Mouse (Mus musculus): ENCODE measurements around the gene Rbm8a.
"Not testable (repeated sequence)": the region's sequence is repeated elsewhere in the genome, so short reads cannot be mapped to it uniquely, and the experiment has no call there.

The Rbm8a gene

GRCm38 (mm10) chr3:96606007-96606406 is 23.7 kb upstream of the Rbm8a start:
- not testable (repeated sequence) for DNase-seq (ENCODE audit: low spot score)

- no peak for DNase-seq (ENCODE audit: low spot score)
Measured at GRCm38 (mm10) chr3:96606618-96607017, 23.1 kb upstream of the Rbm8a start.

DNA sequence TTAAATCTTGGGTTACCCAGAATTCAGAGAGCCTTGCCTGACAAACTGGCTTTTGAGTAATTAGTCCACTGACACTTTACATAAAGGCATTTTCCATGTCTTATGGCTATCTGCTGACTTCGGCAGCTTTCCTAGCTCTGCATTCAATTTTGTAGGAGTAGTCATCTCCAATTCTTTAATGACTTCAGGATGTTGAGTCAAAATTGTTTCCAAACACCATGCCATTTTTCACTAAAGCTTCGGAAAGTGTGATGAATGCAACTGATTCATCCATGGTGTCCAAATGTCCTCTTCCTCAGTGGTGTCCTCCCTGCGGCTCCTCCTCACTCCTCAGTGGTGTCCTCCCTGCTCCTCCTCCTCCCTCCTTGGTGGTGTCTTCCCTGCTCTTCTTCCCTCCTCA is 11.8 kb upstream of the Rbm8a start:
- no peak for DNase-seq (ENCODE audit: low spot score)

DNA sequence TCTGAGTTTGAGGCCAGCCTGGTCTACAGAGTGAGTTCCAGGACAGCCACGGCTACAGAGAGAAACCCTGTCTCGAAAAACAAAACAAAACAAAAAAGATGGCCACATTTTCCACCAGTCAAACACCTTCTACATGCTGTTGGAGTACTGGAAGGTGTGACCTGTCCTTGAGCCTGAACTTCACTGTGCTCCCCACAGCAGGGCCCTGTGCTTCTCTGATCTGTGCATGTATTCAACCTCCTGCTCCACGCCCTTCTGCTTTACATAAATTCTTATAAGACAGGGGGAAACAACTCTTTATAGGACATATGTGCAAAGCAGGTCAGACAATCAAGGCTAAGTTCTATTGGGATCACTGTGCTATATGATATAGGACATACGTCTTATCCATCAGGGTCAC is 6.5 kb upstream of the Rbm8a start:
- DNase-seq (ENCODE audit: low spot score), result no peak

DNA sequence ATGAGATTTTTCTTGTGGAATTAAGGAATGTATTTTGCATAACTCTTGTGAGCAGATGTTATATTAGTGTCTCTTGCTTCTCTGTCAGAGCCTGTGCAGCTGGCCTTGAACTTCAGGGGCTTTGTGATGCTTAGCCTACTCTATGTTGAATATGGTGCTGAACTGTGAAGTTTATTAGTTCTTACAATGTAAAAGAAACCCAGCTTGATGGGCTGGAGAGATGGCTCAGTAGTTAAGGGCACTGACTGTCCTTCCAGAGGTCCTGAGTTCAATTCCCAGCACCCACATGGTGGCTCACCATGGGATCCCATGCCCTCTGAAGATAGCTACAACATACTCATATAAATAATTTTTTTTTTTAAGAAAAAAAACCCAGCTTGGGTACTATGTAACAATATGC is 2.3 kb downstream of the Rbm8a start:
- DNase-seq (ENCODE audit: low spot score), result no peak

DNA sequence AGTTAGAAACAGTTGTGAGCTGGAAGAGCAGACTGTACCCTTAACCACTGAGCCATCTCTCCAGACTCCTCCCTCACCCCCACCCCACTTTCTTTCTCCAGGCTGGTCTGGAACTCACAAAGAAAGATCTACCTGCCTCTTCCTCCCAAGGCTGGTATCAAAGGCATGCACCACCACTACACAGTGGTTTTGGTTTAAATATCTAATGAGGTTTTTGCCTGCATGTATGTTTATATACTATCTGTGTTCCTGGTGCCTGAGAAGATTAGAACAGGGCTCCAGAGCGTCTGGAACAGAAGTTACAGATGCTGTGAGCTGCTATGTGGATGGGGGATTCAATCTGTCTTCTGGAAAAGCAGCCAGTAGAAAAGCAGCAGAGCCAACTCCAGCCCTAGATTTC is 4.3 kb downstream of the Rbm8a start:
- DNase-seq (ENCODE audit: low spot score), result no peak

GRCm38 (mm10) chr3:96634928-96635879 is 5.5 kb downstream of the Rbm8a start, which contains the start of the genes Pex11b and Gm42957:
Gene Pex11b, plus strand, starts transcription at chr3:96635376.
Gene Gm42957, plus strand, starts transcription at chr3:96635474.
- peak; percentile 78 for DNase-seq (ENCODE audit: low spot score)

DNA sequence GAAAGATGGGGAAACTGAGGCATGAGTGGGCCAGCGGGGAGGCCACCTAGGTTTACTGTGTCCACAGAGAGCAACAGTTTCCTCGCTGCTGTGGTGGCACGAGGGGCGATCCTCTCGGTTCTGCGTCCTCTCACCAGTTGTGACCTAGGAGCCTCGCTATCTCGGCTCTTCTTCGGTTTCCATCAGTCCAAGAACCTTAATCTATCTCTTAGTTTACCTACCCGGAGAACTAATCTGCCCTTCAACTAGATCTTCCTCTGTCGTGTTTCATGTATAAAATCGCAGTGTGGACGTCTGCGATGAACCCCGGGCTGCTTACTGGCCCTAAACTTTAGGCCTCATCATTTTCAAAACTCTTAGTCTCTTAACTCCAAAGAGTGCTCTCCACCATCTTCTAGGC is 6.2 kb downstream of the Rbm8a start:
- no peak for DNase-seq (ENCODE audit: low spot score)

DNA sequence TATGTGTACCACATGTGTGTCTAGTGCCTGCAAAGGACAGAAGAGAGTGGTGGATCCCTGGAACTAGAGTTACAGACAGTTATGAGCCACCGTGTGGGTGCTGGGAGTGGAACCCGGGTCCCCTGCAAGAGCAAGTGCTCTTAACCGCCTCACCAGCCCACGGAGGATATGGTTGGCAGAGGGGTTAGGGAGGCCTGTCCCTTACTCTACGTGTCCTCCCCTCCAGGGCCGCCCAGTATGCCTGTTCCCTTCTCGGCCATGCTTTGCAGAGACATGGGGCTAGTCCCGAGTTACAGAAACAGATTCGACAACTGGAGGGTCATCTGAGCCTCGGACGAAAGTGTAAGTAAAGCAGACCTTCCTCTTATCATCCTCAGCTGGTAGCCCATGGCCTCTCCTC is 6.7 kb downstream of the Rbm8a start:
- no peak for DNase-seq (ENCODE audit: low spot score)

GRCm38 (mm10) chr3:96639219-96639618 is 9.5 kb downstream of the Rbm8a start:
- peak; percentile 61 for DNase-seq (ENCODE audit: low spot score)

GRCm38 (mm10) chr3:96645018-96645649 is 15.4 kb downstream of the Rbm8a start, which contains the start of gene Itga10:
Gene Itga10, plus strand, starts transcription at chr3:96645584.
- peak; percentile 60 for DNase-seq (ENCODE audit: low spot score)

GRCm38 (mm10) chr3:96647365-96647764 is 17.6 kb downstream of the Rbm8a start:
- DNase-seq (ENCODE audit: low spot score), result no peak

GRCm38 (mm10) chr3:96660901-96661300 is 31.2 kb downstream of the Rbm8a start:
- no peak for DNase-seq (ENCODE audit: low spot score)

GRCm38 (mm10) chr3:96662731-96663316 is 33.1 kb downstream of the Rbm8a start:
- no peak for DNase-seq (ENCODE audit: low spot score)

- peak; percentile 95 for DNase-seq (ENCODE audit: low spot score)
Measured at GRCm38 (mm10) chr3:96663432-96664239, 33.9 kb downstream of the Rbm8a start.

DNA sequence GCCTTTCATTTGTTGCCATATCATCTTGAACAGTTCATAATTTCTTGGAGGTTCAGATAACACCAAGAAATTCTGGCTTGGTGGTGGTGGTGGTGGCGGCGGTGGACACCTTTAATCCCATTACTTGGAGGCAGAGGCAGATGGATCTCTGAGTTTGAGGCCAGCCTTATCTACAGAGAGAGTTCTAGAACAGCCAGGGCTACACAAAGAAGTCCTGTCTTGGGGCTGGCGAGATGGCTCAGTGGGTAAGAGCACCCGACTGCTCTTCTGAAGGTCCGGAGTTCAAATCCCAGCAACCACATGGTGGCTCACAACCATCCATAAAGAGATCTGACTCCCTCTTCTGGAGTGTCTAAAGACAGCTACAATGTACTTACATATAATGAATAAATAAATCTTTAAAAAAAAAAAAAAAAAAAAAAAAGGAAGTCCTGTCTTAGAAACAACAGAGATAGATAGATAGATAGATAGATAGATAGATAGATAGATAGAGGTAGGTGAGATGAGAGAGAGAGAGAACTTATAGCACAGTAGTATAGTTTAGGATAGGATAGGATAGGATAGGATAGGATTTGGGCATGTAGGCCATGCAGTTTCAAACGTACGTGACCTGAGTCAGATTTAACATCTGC is 36.1 kb downstream of the Rbm8a start:
- DNase-seq (ENCODE audit: low spot score), result not testable (repeated sequence)

DNA sequence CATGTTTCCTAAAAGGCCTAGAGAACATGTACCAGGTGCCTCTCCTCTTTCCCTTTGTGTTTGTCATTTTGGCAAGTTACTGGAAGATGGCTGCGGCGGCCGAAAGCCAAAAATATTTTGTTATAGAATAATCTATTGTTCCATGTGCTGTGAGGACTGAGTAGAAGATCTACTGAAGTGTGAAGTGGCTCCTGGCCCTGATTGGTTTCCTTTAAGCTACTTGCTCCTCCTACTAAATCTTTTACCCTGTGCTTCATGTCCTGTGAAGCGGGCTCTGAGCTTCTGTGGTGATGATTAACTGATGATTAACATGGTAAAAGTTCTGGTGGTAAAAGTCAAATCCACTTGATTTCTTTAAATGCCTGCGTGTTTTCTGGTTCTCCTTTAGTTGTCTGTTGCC is 37.2 kb downstream of the Rbm8a start:
- no peak for DNase-seq (ENCODE audit: low spot score)

- peak; percentile 27 for DNase-seq (ENCODE audit: low spot score)
Measured at GRCm38 (mm10) chr3:96667316-96667715, 37.6 kb downstream of the Rbm8a start.

DNA sequence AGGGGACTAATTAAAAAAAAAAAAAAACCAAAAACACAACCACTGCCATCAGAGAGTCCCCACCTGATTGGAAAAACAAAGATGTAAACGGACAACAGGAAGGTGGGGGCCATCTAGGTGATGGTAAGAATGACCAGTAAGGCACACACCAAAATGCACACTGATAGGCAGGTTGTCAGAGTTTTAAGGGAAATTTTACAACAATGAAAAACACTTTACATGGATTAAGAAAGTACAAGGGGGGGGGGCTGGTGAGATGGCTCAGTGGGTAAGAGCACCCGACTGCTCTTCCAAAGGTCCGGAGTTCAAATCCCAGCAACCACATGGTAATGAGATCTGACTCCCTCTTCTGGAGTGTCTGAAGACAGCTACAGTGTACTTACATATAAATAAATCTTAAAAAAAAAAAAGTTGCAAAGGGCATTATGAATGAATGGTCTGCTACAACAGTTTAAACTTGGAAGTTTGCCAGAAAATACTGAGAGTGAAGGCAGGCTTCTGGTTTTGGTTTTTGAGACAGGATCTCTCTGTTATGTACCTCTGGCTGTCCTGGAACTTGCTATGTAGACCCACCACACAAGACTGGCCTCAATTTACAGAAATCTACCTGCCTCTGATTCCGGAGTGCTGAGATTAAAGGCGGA is 38.8 kb downstream of the Rbm8a start:
- DNase-seq (ENCODE audit: low spot score), result no peak

DNA sequence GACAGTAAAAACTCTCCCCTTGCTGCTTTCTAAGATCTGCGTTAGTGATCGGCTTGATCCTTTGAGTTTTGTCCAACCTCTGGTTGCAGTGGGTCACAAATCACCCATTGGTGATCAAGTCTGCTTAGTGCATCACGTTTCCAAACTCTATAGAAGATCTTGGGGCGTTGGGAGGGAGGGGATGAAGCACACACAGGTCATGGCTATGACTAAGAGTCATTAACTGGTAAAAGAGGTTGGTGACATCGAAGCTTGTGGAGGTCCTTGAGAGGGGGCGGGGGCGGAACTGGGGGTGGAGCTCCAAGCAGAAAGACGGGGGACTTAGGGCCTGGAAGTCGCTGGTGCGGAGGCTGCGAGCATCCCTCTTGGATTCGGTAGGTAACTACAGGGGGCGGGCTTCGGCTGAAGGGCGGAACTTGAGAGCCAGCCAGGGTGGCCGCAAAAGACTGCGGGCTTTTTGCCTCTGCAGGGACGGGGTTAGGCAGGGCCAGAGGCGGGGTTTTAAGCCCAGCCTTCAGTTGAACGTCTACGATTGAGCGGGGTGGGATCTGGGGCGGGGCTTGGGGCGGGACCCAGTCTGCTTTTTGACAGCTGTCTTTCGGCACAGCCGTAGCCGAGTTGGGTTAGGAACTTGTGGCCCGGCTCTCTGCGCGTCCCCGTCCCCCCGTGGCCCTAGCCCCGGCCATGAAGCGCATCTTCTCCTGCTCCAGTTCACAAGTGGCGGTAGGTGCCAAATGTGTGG is 40.2 kb downstream of the Rbm8a start, which contains the start of gene Ankrd35:
Ankrd35 (plus strand) TSS at position 405 of the 742 bp plus-strand sequence.
- peak; percentile 63 for DNase-seq (ENCODE audit: low spot score)
